Mouse (Mus musculus): ENCODE data around the gene Tldc1.

Gene Tldc1

DNA sequence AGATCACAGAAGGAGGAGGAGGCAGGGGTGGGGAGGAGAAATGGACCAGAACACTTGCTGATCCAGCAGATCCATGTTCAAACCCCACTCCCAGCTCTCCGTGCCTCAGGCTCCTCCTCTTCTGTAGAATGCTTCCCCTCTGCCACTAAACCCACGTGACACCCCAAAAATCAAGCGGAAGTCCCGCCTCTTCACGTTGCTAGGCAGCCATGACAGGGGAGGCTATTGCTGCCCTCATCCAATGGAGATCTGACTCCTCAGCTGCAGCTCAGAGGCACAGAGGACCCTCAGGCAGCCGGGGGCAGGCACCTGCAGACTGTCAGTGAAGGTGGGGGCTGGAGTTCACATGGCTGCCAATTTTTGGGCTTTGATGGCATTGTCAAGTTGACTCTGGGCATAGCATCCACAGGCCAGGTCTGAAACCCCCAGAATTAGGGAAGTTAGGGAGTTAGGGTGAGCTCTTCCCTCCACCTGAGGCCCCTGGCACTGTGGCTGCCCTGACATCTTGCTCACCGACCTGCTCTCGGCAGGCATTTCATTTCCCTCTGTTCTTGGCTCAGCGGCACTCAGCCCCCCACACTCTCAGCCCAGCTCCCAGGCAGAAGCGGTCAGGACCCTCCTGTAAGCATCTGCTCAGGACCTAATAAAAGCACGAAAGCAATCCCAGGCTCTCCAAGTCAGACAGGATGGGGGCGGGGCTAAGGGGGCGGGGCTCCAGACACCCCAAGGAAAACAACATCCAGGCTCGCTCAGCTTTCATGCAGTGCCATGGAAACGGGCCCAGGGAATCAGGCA is 20.2 kb upstream of the Tldc1 start:
- peak; percentile 48 to 65 for DNase-seq

DNA sequence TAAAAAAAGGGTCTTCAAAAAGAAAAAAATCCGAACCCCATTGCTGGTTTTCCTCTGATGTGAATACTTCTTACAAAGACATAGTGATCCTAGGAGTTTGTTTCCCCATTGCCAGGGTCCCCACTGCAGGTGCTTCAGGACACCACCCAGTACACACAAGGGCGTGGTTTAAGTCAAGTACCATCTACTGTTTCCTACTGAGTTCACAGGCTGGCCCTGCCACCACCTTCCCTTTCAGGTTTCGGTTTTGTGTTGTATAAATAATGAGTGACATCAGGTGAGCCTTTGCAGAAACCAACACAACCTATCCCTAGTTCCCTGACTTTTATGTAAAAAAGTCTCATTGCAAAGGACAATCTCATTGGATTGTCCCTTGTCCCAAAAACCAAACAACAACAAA is 17.4 kb upstream of the Tldc1 start:
- DNase-seq = no peak

DNA sequence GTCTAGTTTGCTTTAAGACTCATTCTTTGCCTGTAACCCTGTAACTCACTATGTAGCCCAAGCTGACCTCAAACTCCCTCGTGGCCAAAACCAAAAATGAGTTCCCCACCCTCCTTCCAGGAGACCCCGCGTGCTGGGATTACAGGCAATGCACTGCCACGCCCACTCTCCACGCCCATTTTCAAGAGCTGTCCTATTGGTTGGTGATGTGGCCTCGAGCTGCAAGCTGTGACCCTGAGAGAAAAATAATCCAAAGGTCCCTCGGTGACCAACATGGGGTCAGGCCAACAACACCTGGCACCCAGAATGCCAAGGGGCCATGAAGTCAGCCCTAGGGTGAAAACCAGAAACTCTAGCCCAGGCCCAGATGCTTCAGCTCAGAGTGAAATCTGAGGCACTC is 16.5 kb upstream of the Tldc1 start:
- no peak for DNase-seq

DNA sequence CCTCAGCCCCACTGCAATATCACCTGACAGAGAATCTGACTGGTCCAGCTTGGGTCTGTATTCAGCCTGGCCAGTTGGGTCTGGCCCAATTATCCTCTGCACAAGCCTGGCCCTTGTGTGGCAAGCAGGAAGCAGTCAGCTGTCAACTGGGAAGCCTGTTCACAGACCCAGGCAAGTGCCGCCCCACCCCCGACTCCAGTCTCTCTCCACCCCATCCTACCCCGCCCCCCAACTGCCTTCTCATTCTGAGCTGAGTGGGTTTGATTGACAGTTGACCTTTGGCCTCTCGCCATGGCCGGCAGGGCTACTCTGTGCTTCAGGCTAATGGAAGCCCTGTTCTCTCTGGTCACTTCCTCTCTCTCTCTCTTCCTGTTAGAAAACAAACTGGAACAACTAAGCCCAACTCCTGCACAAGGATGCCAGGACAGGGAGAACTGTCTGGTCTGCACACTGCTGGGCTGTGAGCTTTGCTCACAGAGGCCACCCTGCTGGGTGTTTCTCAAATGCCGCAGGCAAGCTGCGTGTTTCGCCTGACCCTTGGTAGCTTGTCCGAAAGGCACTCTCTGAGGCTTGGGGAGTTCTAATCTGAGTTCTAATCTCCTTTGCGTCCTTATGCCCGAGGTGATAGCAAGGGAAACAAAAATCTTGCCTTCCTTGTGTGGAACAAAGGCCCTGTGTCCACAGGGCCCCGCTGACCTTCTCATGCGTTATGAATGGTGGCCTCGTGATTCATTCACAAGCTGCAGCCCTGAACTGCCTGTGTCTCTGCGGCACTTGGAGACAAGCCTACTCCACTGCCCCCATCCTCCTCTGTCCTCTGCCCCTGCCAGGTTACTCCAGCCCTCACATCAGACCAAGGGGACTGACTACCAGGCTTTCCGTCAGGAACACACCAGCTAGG is 13.8 kb upstream of the Tldc1 start:
- DNase-seq = peak; percentile 39 to 77

DNA sequence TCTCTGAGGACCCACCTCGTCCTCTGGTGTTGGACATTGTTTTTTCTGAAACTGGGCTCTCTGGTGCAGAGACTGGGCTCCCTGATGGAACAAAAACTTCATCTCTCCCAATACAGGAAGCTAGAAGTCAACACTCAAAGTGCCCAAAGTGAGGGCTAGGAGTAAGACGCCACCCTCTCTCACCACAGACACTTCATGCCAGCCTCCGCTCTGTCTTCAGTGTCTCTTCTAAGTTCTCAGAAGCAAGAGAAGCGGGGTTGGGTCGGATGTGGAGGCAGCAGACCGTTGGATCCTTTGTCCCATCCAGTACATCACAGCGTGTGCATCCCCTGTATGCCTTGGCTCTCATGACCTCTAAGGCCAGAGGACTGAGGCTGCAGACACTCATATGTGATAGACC is 11.4 kb upstream of the Tldc1 start:
- DNase-seq = no peak

DNA sequence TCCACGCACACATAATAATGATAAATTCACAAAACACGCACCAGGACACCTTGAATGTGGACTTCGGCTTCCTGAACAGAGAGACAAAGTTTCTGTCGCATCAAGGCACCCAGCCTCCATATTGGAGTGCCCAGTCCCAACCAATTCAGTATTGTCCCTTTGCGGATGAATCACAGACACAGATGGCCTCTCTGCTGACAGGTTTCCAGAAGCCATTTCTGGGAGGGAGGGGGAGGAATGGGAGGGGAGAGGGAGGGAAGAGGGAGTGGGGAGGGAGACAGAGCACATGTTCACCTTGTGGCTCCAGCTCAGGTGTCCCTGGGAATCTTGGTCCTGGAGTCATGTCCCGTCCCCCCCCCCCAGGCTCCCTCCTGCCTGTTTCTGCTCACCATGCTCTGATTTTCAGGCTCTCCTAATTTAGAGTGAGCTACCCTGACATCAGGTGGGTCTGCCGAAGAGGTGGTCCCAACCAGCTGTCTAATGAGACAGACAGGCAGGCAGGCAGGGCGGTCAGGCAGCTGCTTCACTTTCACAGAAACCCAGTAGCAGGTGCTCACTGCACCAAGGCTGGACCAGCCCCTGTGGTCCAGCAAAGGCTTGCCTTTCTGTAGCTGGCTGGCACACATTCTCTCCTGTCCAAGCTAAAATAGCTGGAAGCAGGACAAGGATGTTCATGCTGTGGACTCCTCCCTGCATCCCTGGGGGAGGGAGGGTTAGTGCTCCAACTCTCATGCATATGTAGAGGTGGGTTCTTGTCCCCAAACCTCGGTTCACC is 10.6 kb upstream of the Tldc1 start:
- DNase-seq = peak; percentile 74 to 81

DNA sequence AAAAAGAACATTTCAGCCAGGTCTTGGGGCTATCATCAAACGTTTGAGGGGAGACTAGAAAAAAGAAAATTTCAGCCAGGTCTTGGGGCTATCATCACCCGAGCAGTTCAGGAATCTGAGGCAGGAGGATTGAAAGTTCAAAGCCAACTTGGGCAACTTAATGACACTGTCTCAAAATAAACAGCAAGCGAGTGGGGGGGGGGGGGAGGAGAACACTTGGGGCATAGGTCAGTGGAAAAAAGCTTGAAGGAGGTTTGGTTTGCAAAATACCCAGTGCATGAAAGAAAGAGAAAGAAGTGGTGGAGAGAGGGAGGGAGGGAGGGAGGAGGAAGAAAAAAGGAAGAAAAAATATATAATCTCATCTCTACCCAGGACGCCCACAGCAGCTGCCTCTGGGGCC is 9.1 kb upstream of the Tldc1 start:
- DNase-seq = no peak

DNA sequence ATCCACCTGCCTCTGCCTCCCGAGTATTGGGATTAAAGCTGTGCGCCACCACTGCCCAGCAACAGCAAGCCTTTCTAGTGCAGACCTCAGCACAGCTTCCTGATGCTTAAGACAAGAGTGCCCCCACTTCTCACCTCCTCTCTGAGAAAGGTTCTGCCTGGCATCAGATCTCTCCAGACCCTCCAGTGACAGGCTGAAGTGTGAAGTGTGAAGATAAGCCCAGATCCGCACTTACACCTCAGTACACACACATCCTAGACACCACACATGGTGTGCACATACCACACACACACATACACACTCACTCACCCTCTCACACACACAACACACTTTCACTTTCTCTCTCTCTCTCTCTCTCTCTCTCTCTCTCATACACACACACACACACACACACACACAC is 8.7 kb upstream of the Tldc1 start:
- DNase-seq = no peak

DNA sequence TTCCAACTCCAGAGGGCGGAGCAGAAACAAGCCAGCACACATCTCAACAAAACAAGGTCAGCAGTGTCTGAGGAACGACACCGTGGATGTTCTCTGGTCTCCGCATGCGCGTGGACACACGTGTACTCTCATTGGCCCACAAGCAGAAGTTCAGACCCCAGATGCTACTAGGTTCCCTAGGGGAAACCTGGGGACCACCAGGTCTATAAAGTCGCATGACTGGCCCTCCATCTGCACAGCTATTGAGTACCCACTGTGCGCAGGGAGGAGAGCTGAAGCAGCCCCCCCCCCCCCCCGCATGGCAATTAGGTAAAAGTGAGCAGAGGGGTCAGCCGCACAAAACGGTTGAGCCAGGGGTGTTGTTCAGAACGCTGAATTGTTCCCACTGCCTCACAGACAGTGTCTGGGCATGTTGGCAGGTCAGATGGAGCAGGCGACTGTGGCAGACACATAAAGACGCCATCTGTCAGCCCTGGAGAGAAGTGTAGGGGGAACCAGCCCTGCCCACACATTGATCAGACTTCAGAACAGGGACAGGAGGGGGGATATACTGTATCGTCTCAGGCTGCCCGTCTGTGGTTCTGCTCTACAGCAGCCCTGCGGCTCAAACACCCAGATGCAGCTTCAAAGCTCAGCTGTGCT is 7.7 kb upstream of the Tldc1 start:
- peak; percentile 61 to 70 for DNase-seq

DNA sequence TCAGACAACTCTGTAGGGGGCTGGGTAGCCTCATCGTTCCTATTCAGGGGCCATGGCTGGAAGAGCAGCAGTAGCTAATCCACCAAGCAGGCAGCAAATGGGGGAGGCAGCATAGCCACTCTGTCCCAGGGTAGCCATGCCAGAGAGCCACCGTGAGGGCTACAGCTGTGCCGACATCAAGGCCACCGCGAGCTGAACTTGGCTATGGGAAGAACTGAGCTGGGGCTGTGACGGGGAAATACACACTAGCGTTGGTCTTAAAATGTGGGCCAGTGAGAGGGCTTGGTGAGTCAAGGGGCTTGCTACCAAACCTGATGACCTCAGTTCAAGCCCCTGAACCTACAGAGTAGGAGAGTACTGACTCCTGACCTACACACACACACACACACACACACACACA is 6.5 kb upstream of the Tldc1 start:
- DNase-seq = no peak

DNA sequence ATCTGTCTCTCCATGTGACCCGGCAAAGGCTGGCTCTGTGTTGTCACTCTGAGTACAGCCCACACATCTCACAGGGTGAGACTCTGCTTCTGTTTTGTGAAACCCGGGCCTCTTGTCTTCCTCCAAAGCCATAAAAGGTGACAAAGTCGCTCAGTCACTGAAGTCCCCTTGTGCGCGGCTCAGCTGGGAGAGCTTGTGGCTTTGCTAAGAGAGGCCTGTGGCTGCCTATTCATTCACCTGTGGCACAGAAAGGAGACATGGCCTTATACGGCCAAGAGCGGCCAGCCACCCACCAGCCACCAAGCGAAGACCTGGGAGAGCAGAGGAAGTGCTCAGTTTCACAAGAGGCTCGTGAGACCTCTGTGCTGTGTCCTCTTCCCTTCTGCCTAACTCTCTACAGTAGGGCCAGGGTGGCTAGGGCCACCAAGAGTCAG is 5.9 kb upstream of the Tldc1 start:
- no peak for DNase-seq

DNA sequence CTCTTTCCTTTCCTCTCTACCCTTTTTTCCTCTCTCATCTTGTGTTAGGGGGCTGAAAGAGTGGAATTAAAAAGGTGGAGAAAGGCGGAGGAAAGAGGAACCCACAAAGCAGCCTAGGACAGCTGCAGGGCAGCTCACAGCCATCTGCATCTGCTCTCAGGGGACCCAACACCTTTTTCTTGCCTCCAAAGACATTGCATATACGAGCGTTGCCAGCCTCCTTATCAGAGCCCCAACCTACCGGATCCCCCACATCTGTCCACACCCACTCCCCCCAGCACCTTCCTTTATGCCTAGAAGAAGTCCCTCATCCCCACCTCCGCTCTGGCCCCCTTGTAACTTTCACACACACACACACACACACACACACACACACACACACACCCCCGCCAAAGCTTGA is 5.4 kb upstream of the Tldc1 start:
- DNase-seq = no peak

DNA sequence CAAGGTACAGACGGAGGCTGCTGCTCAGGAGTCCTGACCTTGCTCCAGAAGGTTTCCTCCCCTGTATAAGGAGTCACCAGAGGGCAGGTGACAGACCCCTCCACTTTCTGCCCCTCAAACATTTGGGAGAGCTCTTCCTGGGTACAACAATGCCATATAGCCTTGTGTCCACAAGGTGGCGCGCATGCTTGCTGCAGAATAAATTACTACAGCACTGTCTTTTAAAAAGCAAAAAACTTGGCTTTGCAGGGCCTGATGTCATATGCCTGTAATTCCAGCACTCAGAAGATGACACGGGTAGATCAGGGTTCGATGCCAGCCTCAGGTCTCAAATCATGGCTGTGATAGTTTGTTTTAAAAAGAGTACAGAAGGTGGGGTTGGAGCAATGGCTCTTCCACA is 4.5 kb upstream of the Tldc1 start:
- DNase-seq = peak; percentile 87 to 91

DNA sequence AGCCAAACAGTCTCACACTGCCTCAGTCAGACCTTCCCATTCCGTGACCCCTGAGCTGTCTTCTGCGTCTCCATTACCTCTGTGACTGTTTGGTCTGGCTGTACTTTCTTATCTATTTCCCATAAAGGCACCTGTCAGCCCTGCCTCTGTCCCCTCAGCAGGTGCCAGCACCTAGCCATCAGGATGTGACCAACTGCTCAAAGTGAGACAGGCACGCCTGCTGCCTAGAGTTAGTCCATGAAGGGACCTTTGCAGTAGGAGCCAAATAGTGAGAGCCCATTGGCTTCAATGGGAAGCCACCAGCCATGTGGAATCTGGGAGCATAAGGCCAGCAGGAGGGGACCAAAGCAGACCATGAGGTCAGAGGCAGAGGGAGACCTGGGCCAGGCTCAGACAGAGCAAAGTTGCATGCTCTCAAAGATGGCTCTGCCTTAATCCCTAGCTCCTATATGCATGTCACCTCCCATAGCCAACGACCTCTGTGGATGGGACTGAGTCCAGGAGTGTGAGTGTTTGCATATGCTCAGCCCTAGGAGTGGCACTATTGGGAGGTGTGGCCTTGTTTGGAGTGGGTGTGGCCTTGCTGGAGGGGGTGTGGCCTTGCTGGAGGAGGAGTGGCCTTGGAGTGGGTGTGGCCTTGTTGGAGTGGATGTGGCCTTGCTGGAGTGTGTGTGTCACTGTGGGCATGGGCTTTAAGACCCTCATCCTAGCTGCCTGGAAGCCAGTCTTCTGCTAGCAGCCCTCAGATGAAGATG is 3.0 kb upstream of the Tldc1 start:
- no peak for DNase-seq

DNA sequence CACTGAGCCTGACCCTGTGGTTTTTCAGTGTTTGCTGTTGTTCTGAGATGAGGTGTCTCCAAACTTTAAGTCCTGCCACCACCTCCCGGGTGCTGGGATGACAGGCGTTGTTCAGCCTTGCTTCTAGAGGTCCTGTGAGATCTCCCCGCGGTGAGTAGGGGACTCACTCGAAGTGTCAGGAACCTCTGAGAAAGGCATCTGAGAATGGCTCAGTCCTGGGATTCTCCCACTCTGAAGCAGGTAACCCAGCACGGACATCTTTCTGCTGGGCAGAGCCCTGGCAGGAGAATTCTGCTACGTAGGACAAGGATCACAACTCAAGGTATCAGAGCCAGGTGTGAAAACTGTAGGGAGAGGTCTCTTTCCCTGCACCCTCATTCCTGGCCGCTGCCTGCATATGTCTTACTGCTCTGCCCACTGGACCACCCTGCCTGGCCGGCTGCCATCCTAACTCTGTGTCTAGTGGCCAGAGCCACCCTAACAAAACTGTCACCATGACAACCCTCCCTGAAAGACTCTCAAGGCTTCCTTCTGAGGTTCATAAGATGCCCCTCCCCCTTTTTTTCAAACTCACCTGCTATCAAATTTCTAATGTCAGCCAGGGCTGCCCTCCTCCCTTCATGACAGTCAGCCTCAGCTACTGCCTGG is 2.3 kb upstream of the Tldc1 start:
- no peak for DNase-seq

DNA sequence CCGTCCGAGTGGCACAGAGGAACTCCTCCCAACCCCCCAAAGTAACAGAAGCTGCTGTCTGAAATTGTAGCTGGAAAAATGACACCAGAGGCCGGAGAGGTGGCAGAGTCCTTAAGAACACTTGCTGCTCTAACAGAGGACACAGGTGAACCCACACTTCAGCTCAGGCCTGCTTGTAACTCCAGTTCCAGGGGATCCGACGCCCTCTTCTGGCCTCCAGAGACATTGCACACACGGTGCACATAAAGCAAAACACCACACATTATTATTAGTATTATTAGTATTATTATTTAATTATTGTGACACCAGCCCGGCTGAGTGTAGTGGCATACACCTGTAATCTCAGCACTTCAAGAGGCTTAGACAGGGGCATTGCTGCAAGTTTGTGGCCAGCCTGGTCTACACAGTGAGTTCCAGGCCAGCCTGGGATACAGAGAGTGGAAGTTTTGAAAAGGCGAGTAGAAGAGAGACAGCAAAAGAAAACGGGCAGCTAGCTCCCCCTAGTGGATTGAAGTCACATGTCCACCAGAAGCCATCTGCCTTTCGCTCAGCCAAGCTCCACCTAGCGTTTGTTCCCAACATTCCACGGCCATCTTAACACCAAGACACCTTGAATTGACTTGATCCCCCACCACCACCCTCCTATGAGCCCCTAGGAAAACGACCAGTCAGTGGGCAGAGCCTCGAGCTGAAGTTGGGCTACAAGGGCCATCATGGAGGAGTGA is 959 bp upstream of the Tldc1 start:
- peak; percentile 91 to 92 for DNase-seq

DNA sequence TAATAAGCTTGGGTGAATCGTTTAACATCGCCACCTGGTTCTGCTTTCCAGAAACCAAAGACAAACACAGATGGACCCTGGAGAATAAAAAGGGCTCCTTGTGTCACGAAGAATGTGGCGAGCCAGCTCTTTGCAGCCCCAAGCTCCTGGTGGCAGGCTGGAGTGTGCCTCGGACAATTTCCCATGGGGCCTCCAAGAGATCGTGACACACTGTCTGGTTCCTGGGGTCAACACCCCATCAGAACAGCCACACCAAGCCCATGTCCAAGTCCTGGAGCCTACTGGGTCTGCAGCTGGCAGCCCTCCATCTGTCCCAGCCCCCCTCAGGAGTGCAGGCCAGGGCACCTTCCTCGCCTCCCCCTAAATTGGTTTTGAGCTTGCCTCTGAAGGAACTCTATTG is 451 bp downstream of the Tldc1 start:
- DNase-seq = peak in 1 of 2 experiments; percentile 65

DNA sequence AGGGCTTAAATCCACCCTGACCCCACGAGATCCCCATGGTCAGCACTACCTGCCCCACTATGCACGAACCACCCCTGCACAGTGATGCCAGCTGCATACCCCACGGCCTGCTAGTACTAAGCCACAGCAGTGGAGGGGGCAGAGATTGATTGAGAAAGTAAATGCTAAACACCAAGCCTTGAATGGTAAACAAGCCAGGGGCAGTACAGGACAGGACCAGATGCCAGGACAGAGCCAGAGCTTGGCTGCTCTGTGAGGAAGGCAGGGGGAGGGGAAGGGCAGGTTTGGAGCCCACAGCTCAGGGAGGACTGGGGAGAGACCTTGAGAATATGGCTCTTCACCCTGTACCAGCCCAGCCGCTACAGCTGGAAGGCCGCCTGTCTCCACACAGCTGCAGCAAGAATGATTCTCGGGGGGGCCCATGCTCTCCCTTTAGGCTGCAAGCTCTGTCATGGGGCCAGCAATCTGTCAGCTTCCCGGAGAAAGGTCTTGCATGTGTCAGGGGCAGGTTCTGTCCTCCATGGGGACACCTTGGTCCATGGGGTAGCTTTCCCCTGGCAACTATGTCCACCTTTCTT is 1.5 kb downstream of the Tldc1 start:
- DNase-seq = no peak

DNA sequence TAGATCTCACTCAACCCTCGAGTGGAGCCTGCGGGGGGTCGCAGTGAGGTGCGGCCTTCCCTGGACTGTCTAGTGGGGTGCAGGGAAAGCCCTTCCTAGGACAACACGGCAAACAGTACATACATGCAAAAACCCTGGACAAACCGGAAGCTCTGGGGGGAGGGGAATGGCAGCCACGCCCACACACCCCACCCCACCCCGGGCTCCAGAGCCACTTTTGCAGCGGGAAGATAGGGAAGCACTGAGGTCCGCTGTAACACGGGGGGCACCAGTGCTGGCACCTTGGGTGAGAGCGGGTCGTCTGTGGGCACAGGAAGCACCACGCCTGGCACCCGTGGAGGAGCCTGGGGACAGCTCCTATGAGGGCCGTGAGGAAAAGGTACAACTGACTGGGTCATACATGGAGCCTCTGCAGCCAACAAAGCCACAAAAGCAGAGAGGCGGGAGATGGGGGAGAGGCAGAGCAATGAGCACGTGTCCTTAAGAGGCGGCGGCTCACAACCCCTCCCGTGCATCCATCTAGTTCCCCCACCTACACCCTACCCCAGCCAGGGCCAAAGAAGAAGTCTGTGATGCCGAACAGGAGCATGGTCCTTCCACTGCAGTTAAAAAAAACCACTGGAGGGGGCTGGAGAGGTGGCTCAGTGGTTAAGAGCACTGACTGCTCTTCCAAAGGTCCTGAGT is 12.3 kb downstream of the Tldc1 start:
- DNase-seq = no peak

DNA sequence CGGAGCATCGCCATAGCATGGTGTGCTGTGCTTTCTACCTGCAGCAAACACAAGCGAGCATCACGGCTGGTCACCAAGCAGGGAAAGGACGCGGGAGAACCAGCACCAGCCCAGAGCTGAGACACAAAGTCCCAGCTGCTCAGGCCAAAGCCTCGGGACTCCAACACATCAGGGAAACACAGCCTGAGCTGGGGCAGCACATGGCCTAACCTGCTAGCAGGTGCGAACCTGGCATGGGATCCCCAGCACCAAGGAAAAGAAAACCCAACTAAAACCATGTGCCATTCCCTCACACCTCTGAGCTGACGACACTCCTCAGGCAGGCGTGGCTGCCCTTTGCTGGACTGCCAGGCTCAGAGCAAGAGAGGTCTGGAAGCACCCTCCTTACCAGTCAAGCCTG is 12.9 kb downstream of the Tldc1 start:
- no peak for DNase-seq

Measured in cerebellum, postnatal 14 days (tissue).